Mouse (Mus musculus): ENCODE measurements around the gene C8g.

C8g gene

DNA sequence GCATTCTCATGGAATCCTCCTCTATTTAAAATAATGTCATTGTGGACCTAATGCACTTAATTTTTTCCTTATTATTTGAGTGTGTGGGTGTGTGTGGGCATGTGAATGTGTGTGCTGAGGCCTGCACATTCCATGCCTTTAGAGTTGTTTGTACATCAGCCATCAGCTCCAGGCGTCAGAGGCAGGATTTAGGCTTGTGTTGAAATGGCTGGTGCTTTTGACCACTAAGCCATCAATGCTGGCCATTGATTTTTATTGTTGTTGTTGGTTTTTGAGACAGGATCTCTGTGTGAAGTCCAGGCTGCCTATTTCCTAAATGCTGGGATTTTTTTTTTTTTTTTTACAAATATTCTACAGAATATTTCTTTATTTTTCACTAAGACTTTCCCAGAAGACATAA lies 48.6 kb downstream of the C8g start:
- no peaks in the 10 kb centered on the region; the same call in 1 of the 2 replicates for H3K36me3 ChIP-seq (ENCODE audit: insufficient read depth, low read length)
- H3K27me3 ChIP-seq (ENCODE audit: insufficient read depth, low read length), result peaks cover 19% of the 10 kb centered on the region
- TF ChIP-seq POU5F1 (IDR thresholded peaks at IDR 0.05; ENCODE audit: borderline replicate concordance, low read length), result no peak
- no peak for TF ChIP-seq CTCF (conservative IDR thresholded peaks at IDR 0.05; ENCODE audit: low read length)
- no peak for TF ChIP-seq NANOG (IDR thresholded peaks at IDR 0.05; ENCODE audit: borderline replicate concordance, low read length)
- peaks cover 17% of the 10 kb centered on the region for H3K4me1 ChIP-seq (replicated peaks; ENCODE audit: low read depth, low read length)
- no peaks in the 10 kb centered on the region for H3K9me3 ChIP-seq (ENCODE audit: low read length)
- no peak overlapping the region for H3K4me3 ChIP-seq (replicated peaks; ENCODE audit: low read length)

GRCm38 (mm10) chr2:25450853-25451647 lies 50.5 kb downstream of the C8g start:
- Histone ChIP-seq H3K36me3 (ENCODE audit: insufficient read depth, low read length) (no peaks in the 10 kb centered on the region; the same call in 1 of the 2 replicates), H3K9me3 (ENCODE audit: low read length) (no peaks in the 10 kb centered on the region), H3K4me3 (replicated peaks; ENCODE audit: low read length) (no peak overlapping the region), H3K4me1 (replicated peaks; ENCODE audit: low read depth, low read length) (peaks cover 18% of the 10 kb centered on the region), H3K27me3 (ENCODE audit: insufficient read depth, low read length) (peaks cover 14% of the 10 kb centered on the region)
- TF ChIP-seq CTCF (conservative IDR thresholded peaks at IDR 0.05; ENCODE audit: low read length) (no peak), NANOG (IDR thresholded peaks at IDR 0.05; ENCODE audit: borderline replicate concordance, low read length) (no peak), POU5F1 (IDR thresholded peaks at IDR 0.05; ENCODE audit: borderline replicate concordance, low read length) (no peak)
